Mouse (Mus musculus) brown adipose tissue, adult 24 weeks (tissue): Measurements from ENCODE around the gene Srcin1. TPM values are rescaled to one million over a fixed set of nuclear protein-coding genes. Genes with fewer than 3 reads are reported as not detected.

Experiments used
- H3K27ac ChIP-seq: fragments of 200-500 bp; replicated peaks from 2 replicates; pipeline ENCODE4 v1.5.1; 2012; ENCODE audit warnings: low read depth, mild to moderate bottlenecking, low read length
- H3K4me1 ChIP-seq: fragments of 200-500 bp; 2 replicates; pipeline ENCODE4 v1.6.1; 2012; ENCODE audit warnings: low read length, mixed read lengths; ENCODE audit not compliant: control insufficient read depth, insufficient read depth, insufficient read length
- H3K4me3 ChIP-seq: fragments of 200-500 bp; 2 replicates; pipeline ENCODE4 v1.5.1; 2012; ENCODE audit warnings: low read depth, mild to moderate bottlenecking, low read length, moderate library complexity; ENCODE audit not compliant: insufficient read depth
- polyA plus RNA-seq: library from polyadenylated mRNA; stranded (reverse); fragments of >200 nt; gene quantifications from 2 replicates; pipeline ENCODE4 v1.2.4, GENCODE M21; 2012; ENCODE audit not compliant: missing spikeins, insufficient read depth, insufficient read length

Gene Srcin1
- polyA plus RNA-seq, 1 experiment, result 0.32 TPM

- no peaks in the 10 kb centered on the region for H3K4me1 ChIP-seq
- H3K4me3 ChIP-seq, result no peak within 1 kb of the TSS
- no peak within 1 kb of the TSS for H3K27ac ChIP-seq
Observed at GRCm38 (mm10) chr11:97499865-97500719, 75.9 kb downstream of the Srcin1 start, which contains the start of gene 4933428G20Rik. TSS of gene 4933428G20Rik (minus strand) at chr11:97500340.

GRCm38 (mm10) chr11:97497543-97497942 lies 78.4 kb downstream of the Srcin1 start:
- Histone ChIP-seq H3K4me1 (no peaks in the 10 kb centered on the region), H3K4me3 (no peak overlapping the region), H3K27ac (no peak overlapping the region)

- H3K4me3 ChIP-seq, result no peak overlapping the region
- H3K27ac ChIP-seq, result no peak overlapping the region
- H3K4me1 ChIP-seq, result no peaks in the 10 kb centered on the region
Observed at GRCm38 (mm10) chr11:97492836-97493235, 83.2 kb downstream of the Srcin1 start.

DNA sequence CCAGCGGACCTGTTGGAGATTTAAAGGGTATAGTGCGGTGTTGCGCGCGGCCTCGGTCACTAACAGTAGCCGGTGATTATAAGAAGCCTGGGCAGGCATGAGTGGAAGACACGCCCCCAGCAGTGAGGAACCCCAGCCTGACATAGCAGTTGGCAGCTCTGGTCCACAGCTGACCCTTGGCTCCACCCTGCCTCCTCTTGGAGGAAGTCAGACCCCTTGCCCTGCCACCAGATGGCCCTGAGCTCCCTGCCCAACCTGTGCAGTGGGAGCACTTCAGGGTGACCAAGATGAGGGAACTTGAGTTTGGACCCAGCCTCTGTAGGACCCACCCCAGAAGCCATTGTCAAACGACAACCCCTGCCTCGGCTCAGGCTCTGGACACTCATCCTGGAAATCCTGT lies 84.3 kb downstream of the Srcin1 start:
- Histone ChIP-seq H3K27ac (no peak overlapping the region), H3K4me1 (no peaks in the 10 kb centered on the region), H3K4me3 (no peak overlapping the region)

DNA sequence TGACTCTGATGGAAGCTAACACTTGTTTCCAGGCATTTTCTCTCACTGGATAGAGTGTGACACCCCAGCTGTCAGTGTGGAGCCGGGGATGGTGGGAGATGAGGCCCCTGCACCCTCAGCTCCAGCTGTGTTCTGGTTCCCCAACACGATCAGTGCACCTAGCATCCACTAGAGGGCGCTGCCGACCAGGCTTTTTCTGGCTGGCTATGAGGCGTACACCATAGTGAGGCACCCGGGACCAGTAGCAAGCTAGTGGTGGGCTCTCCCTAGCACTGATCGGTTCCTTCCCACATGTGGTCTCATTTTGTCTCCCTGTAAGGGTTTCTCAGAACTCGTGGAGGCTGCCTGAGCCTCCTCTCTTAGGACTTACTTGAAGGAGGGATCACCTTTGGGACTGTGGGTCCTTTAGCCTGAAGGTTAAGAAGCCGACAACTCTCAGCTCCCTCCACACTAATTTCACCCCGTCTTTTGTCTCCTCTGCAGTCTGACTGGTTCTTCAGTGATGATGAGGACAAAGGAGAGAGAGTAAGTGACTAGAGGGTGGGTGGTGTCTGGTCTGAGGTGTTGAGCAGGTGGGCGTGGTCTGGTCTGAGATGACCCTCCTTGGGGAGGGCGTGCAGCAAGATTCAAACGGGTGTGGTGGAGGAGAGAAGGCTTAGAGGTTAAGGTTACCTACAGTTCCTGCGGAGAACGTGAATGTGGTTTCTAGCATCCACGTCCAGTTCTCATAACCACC lies 86.2 kb downstream of the Srcin1 start:
- H3K4me1 ChIP-seq, result no peaks in the 10 kb centered on the region
- H3K27ac ChIP-seq, result no peak overlapping the region
- H3K4me3 ChIP-seq, result no peak overlapping the region

- Histone ChIP-seq H3K27ac (no peak overlapping the region), H3K4me3 (no peak overlapping the region), H3K4me1 (no peaks in the 10 kb centered on the region)
Observed at GRCm38 (mm10) chr11:97487656-97488055, 88.3 kb downstream of the Srcin1 start.

DNA sequence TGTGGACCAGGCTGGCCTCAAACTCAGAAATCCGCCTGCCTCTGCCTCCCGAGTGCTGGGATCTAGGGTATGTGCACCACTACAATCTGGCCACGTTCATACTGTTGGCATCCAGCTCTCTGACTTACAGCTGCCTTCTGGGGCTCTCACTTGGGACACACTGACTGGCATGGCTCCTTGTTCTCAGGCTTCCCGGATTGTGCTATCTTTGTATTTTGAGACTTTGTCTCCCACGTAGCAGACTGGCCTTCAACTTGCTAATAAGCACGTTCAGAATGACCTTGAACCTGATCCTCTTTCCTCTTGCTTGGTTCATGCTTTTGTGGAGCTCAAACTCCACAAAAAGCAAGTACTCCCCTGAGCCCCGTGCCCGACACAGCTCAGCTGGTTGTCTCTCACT lies 90.3 kb downstream of the Srcin1 start:
- Histone ChIP-seq H3K27ac (no peak overlapping the region), H3K4me3 (no peak overlapping the region), H3K4me1 (no peaks in the 10 kb centered on the region)

DNA sequence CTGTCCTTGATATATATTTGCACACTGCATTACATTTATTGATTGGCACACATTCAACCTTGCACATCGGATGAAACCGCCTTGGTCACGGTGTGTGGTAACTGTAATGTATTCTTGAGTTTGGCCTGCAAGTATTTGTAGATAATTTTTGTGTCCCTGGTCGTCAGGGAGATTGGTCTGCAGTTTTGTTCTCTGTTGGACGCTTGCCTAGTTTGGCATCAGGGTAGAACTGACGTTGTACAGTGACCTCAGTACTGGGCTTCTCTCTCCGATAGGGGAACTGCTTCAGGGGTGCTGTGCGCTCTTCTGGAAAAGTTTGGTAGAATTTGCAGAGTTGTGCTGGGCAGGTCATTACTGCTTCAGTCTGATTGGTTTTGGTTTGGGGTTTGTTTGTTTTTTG lies 96.2 kb downstream of the Srcin1 start:
- Histone ChIP-seq H3K4me3 (no peak overlapping the region), H3K27ac (no peak overlapping the region), H3K4me1 (no peaks in the 10 kb centered on the region)

DNA sequence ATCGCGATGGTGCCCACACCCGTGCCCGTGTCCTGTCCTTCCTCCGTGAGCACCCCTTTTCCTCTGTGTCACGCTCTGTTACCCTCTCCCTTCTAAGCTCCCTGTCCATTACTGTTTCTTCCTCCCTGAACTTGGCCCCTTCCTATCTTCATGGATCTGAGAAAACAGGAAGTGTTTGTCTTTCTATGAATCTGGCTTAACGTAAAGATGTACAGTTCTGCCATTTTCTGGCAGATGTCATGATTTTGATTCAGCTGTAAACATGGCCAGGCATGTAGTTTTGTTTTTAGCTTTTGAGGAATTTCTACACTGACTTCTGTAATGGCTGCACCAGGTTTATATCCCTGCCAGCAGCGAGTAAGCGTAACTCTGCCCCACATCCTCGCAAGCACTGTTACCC lies 96.9 kb downstream of the Srcin1 start:
- no peak overlapping the region for H3K27ac ChIP-seq
- H3K4me3 ChIP-seq, result no peak overlapping the region
- no peaks in the 10 kb centered on the region for H3K4me1 ChIP-seq

GRCm38 (mm10) chr11:97478345-97478744 lies 97.6 kb downstream of the Srcin1 start:
- Histone ChIP-seq H3K27ac (no peak overlapping the region), H3K4me1 (no peaks in the 10 kb centered on the region), H3K4me3 (no peak overlapping the region)

- no peak overlapping the region for H3K4me3 ChIP-seq
- no peak overlapping the region for H3K27ac ChIP-seq
- no peaks in the 10 kb centered on the region for H3K4me1 ChIP-seq
Observed at GRCm38 (mm10) chr11:97477431-97477830, 98.6 kb downstream of the Srcin1 start.

- Histone ChIP-seq H3K4me1 (no peaks in the 10 kb centered on the region), H3K4me3 (no peak overlapping the region), H3K27ac (no peak overlapping the region)
Observed at GRCm38 (mm10) chr11:97476334-97477095, 99.5 kb downstream of the Srcin1 start.

- Histone ChIP-seq H3K4me3 (no peak overlapping the region), H3K4me1 (no peaks in the 10 kb centered on the region)
Observed at GRCm38 (mm10) chr11:97471276-97471675, 104.7 kb downstream of the Srcin1 start.

GRCm38 (mm10) chr11:97469828-97470227 lies 106.2 kb downstream of the Srcin1 start:
- no peak overlapping the region for H3K4me3 ChIP-seq
- no peak overlapping the region for H3K27ac ChIP-seq
- H3K4me1 ChIP-seq, result no peaks in the 10 kb centered on the region

More at GRCm38 (mm10) chr11:97471276-97471675, 104.7 kb downstream of the Srcin1 start:
- no peak overlapping the region for H3K27ac ChIP-seq

DNA sequence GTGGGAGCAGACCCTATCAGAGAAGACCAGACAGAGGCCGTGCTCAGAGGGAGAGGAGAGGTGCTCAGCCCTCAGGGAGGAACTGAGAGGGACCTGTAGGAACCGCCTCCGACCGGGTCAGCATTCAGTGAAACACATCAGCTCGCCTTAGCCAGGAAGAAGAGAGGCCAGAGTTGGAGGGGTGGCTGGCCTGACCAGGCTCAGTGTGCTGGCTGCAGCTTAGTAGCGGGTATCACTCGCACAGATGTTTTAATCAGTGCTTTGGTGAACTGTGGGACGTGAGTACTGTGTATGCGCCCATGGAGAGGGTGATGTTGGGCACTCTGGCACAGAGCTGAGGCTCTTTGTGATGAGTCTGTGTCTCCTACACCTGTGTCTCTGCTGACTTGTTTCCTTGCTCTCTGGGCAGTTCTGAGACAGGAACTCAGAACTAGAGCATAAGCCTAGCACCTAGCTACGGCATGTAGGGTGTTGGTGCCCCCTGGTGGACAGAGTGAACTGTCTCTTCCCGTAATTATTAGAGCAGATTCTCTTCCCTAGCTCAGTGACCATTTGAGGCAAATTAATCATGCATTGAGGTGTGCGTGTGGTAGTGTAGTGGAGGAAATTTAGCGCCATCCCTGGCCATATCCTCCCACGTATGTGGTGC lies 107.2 kb downstream of the Srcin1 start:
- H3K27ac ChIP-seq, result no peak overlapping the region
- no peaks in the 10 kb centered on the region for H3K4me1 ChIP-seq
- no peak overlapping the region for H3K4me3 ChIP-seq
